Comparison of ENCODE assay signal across 8 mouse cellular contexts in genomic region chr9:45983676-45984408, GRCm38 (mm10). TPM values are rescaled to one million over a fixed set of nuclear protein-coding genes. Genes with fewer than 3 reads are reported as not detected.
DNase-seq lines count a peak whose midpoint lies in the region; ATAC-seq and TF ChIP-seq lines count a peak whose summit lies in the region.

No protein-coding gene starts in this region.

- H3K27ac ChIP-seq in thymus, adult 2 months (ENCODE audit: control insufficient read depth, insufficient read depth, low read length) = no peak overlapping the region
- peak overlapping the region; percentile 96 for H3K27ac ChIP-seq in forebrain, embryonic 12.5 days
- peak overlapping the region; percentile 94 for H3K27ac ChIP-seq in hindbrain, postnatal 0 days
- H3K27ac ChIP-seq in liver, embryonic 13.5 days = peak overlapping the region; percentile 88

- H3K4me3 ChIP-seq in thymus, adult 2 months (ENCODE audit: control insufficient read depth, insufficient read depth, low read length) = peak overlapping the region; percentile 65
- peak overlapping the region; percentile 94 for H3K4me3 ChIP-seq in forebrain, embryonic 12.5 days (replicated peaks)
- H3K4me3 ChIP-seq in hindbrain, postnatal 0 days (ENCODE audit: low read length) = peak overlapping the region; percentile 86
- H3K4me3 ChIP-seq in liver, embryonic 13.5 days (replicated peaks) = peak overlapping the region; percentile 92

- H3K27me3 ChIP-seq in thymus, adult 2 months (ENCODE audit: control insufficient read depth, insufficient read depth, low read length) = no peaks in the 10 kb centered on the region
- no peaks in the 10 kb centered on the region for H3K27me3 ChIP-seq in forebrain, embryonic 12.5 days
- no peaks in the 10 kb centered on the region for H3K27me3 ChIP-seq in hindbrain, postnatal 0 days (ENCODE audit: insufficient read depth, low read length)
- H3K27me3 ChIP-seq in liver, embryonic 13.5 days = no peaks in the 10 kb centered on the region

- TF ChIP-seq POLR2A in thymus, adult 2 months (IDR thresholded peaks at IDR 0.05; ENCODE audit: control insufficient read depth, extremely low read depth, insufficient read depth, low read length, poor library complexity) = no peak

- no peak for ATAC-seq in forebrain, embryonic 12.5 days (ENCODE audit: low FRiP score)
- ATAC-seq in hindbrain, postnatal 0 days = 0 out of 2 replicates have a peak, but pooled peaks have one; percentile 9
- 0 out of 2 replicates have a peak, but pooled peaks have one; percentile 17 for ATAC-seq in liver, embryonic 13.5 days (ENCODE audit: low read depth)
- ATAC-seq in monocyte, adult 5-6 weeks (replicated peaks; ENCODE audit: insufficient number of reproducible peaks, low FRiP score, low TSS enrichment, poor library complexity, severe bottlenecking) = peak; percentile 40; the same call in 1 of the 2 replicates

- H3K4me1 ChIP-seq in thymus, adult 2 months (replicated peaks; ENCODE audit: control insufficient read depth, insufficient read depth, low read length) = peaks cover 18% of the 10 kb centered on the region
- H3K4me1 ChIP-seq in forebrain, embryonic 12.5 days = peaks cover 32% of the 10 kb centered on the region
- peaks cover 15% of the 10 kb centered on the region for H3K4me1 ChIP-seq in hindbrain, postnatal 0 days (ENCODE audit: insufficient read depth, low read length)
- H3K4me1 ChIP-seq in liver, embryonic 13.5 days (replicated peaks) = peaks cover 55% of the 10 kb centered on the region

- peak overlapping the region; percentile 99 for H3K9ac ChIP-seq in forebrain, embryonic 12.5 days
- peak overlapping the region; percentile 94 for H3K9ac ChIP-seq in hindbrain, postnatal 0 days (replicated peaks; ENCODE audit: low read length)
- H3K9ac ChIP-seq in liver, embryonic 13.5 days = peak overlapping the region; percentile 93

- no peaks in the 10 kb centered on the region for H3K9me3 ChIP-seq in forebrain, embryonic 12.5 days
- H3K9me3 ChIP-seq in hindbrain, postnatal 0 days (ENCODE audit: low read length) = no peaks in the 10 kb centered on the region
- no peaks in the 10 kb centered on the region for H3K9me3 ChIP-seq in liver, embryonic 13.5 days (replicated peaks)

- TF ChIP-seq CTCF in thymus, adult 2 months (IDR thresholded peaks at IDR 0.05; ENCODE audit: borderline replicate concordance, control insufficient read depth, extremely low read depth, insufficient read depth, low read length, poor library complexity) = no peak
- TF ChIP-seq CTCF in hindbrain, postnatal 0 days (IDR thresholded peaks at IDR 0.05; ENCODE audit: low read depth) = peak; percentile 37; the same call in 1 of the 2 replicates

- 2% methylated on average over 23 of the region's 23 CpGs for WGBS in thymus, adult 2 months
- 1% methylated on average over 23 of the region's 23 CpGs for WGBS in forebrain, embryonic 12.5 days
- WGBS in hindbrain, postnatal 0 days = 1% methylated on average over 23 of the region's 23 CpGs
- under 1% methylated on average over 23 of the region's 23 CpGs for WGBS in liver, embryonic 13.5 days (ENCODE audit: insufficient replicate concordance)

- no peaks in the 10 kb centered on the region; the same call in 1 of the 2 replicates for H3K36me3 ChIP-seq in thymus, adult 2 months (ENCODE audit: control insufficient read depth, insufficient read depth, low read length)
- H3K36me3 ChIP-seq in forebrain, embryonic 12.5 days (replicated peaks) = peaks cover 7% of the 10 kb centered on the region; the same call in 1 of the 2 replicates
- H3K36me3 ChIP-seq in hindbrain, postnatal 0 days (ENCODE audit: insufficient read depth, low read length) = no peaks in the 10 kb centered on the region
- H3K36me3 ChIP-seq in liver, embryonic 13.5 days = peaks cover 16% of the 10 kb centered on the region

- peak overlapping the region; percentile 94 for H3K4me2 ChIP-seq in forebrain, embryonic 12.5 days
- H3K4me2 ChIP-seq in hindbrain, postnatal 0 days (ENCODE audit: low read depth, low read length) = peak overlapping the region; percentile 80
- peak overlapping the region; percentile 80 for H3K4me2 ChIP-seq in liver, embryonic 13.5 days

- peak; percentile 25 for DNase-seq in thymus, adult 2 months
- DNase-seq in thymus, postnatal 0 days (ENCODE audit: low spot score) = no peak
- DNase-seq in c-Kit-positive CD71-positive TER-119-negative erythroid progenitor cells, embryonic 14.5 days (ENCODE audit: low read depth) = peak; percentile 30
- DNase-seq in hindbrain, postnatal 0 days (ENCODE audit: low spot score) = peak; percentile 47
- peak; percentile 4 for DNase-seq in liver, embryonic 13.5 days
- peak; percentile 22 for DNase-seq in urinary bladder, postnatal 25 days (ENCODE audit: low spot score)

RNA-seq across cellular contexts. Expression of gene Pafah1b2, which starts 28.6 kb away (rescaled TPM):
- 24.4 and 27.3 TPM in 2 replicates for polyA plus RNA-seq in thymus, adult 2 months (2012; rRNA removed)
- 110 TPM in 2 replicates for polyA plus RNA-seq in thymus, postnatal 0 days (2015; fragmentation: Nextera tagmentation; extraction: Ambion mirVana)
- 298 and 341 TPM in 2 replicates for polyA plus RNA-seq in forebrain, embryonic 12.5 days (2016; fragmentation: Nextera tagmentation; extraction: Ambion mirVana)
- total RNA-seq in hindbrain, postnatal 0 days (2014; rRNA removed) = 137 and 186 TPM in 2 replicates
- polyA plus RNA-seq in hindbrain, postnatal 0 days (2015; fragmentation: Nextera tagmentation; extraction: Ambion mirVana) = 222 and 243 TPM in 2 replicates
- polyA plus RNA-seq in liver, embryonic 13.5 days (2015; fragmentation: Nextera tagmentation; extraction: Ambion mirVana) = 80.3 and 92.8 TPM in 2 replicates
- total RNA-seq in monocyte, adult 5-6 weeks (2017) = 67.4 to 83.6 TPM (median 77.9 TPM) in 3 replicates

RNA-seq across cellular contexts. Expression of gene Sik3, which starts 28.8 kb away (rescaled TPM):
- 28.5 and 29.4 TPM in 2 replicates for polyA plus RNA-seq in thymus, adult 2 months (2012; rRNA removed)
- 6.3 and 9.4 TPM in 2 replicates for polyA plus RNA-seq in thymus, postnatal 0 days (2015; fragmentation: Nextera tagmentation; extraction: Ambion mirVana)
- polyA plus RNA-seq in forebrain, embryonic 12.5 days (2016; fragmentation: Nextera tagmentation; extraction: Ambion mirVana) = 5.9 and 9.8 TPM in 2 replicates
- total RNA-seq in hindbrain, postnatal 0 days (2014; rRNA removed) = 32.3 and 37.1 TPM in 2 replicates
- 12.5 and 12.6 TPM in 2 replicates for polyA plus RNA-seq in hindbrain, postnatal 0 days (2015; fragmentation: Nextera tagmentation; extraction: Ambion mirVana)
- polyA plus RNA-seq in liver, embryonic 13.5 days (2015; fragmentation: Nextera tagmentation; extraction: Ambion mirVana) = 2.4 and 2.8 TPM in 2 replicates
- total RNA-seq in monocyte, adult 5-6 weeks (2017) = 8.8 to 21.7 TPM (median 11.0 TPM) in 3 replicates

RNA-seq across cellular contexts. Expression of gene Sidt2, which starts 28.8 kb away (rescaled TPM):
- 504 and 614 TPM in 2 replicates for polyA plus RNA-seq in thymus, adult 2 months (2012; rRNA removed)
- polyA plus RNA-seq in thymus, postnatal 0 days (2015; fragmentation: Nextera tagmentation; extraction: Ambion mirVana) = 58.0 and 64.2 TPM in 2 replicates
- polyA plus RNA-seq in forebrain, embryonic 12.5 days (2016; fragmentation: Nextera tagmentation; extraction: Ambion mirVana) = 26.8 and 30.7 TPM in 2 replicates
- 124 and 126 TPM in 2 replicates for total RNA-seq in hindbrain, postnatal 0 days (2014; rRNA removed)
- polyA plus RNA-seq in hindbrain, postnatal 0 days (2015; fragmentation: Nextera tagmentation; extraction: Ambion mirVana) = 48.3 and 51.6 TPM in 2 replicates
- polyA plus RNA-seq in liver, embryonic 13.5 days (2015; fragmentation: Nextera tagmentation; extraction: Ambion mirVana) = 17.7 and 19.6 TPM in 2 replicates
- total RNA-seq in monocyte, adult 5-6 weeks (2017) = 40.2 to 62.3 TPM (median 50.1 TPM) in 3 replicates

RNA-seq across cellular contexts. Expression of gene Tagln, which starts 48.0 kb away (rescaled TPM):
- polyA plus RNA-seq in thymus, adult 2 months (2012; rRNA removed) = 66.3 and 69.5 TPM in 2 replicates
- 13.0 and 16.2 TPM in 2 replicates for polyA plus RNA-seq in thymus, postnatal 0 days (2015; fragmentation: Nextera tagmentation; extraction: Ambion mirVana)
- polyA plus RNA-seq in forebrain, embryonic 12.5 days (2016; fragmentation: Nextera tagmentation; extraction: Ambion mirVana) = 10.4 and 16.7 TPM in 2 replicates
- total RNA-seq in hindbrain, postnatal 0 days (2014; rRNA removed) = 4.4 and 5.2 TPM in 2 replicates
- 3.5 and 4.0 TPM in 2 replicates for polyA plus RNA-seq in hindbrain, postnatal 0 days (2015; fragmentation: Nextera tagmentation; extraction: Ambion mirVana)
- 7.5 and 8.0 TPM in 2 replicates for polyA plus RNA-seq in liver, embryonic 13.5 days (2015; fragmentation: Nextera tagmentation; extraction: Ambion mirVana)
- total RNA-seq in monocyte, adult 5-6 weeks (2017) = 0.68 TPM in 1 of 3 replicates, not detected in the others
